Mouse (Mus musculus): ENCODE measurements around the gene Gm20388.

Gm20388 gene

DNA sequence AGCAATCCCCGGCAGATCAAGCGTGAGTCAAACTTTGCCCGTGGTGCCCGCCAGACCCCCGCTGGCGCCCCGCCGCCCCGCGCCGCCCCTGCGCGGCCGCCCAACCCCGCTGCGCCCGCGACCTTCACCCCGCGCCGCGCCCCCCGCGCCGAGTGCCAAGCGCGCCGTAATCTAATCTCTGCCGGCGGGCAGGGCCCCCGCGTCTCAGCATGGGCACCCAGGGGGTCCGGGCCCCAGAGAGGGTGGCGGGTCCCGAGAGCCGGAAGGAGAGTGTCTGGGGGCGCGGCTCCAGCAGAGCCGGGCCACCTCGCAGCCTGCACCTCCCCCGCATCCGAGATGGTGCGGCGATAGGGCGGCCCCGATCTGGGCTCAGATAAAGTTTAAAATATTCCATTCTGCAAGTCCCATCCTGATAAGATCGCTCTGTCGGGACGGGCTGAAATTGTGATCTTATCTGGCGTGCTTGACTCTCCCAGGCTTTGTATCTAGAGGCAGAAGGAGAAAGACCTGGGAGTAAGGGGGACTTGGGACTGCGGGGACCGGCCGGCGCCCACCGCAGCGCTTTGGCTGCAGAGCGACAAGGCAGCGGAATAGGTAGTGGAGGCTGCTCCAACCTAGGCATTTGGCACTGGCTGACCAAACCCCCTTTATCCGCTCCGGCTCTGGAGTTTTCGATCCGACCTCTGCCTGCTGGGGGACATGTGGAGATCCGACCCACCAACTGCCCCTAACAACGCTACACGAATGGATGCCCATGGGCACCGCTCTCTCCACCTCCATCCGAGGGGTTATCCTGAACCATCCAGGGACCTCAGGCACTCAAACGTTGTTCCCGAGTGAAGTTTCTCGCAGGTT is 2372.1 kb downstream of the Gm20388 start:
- DNase-seq, result peak in 1 of 2 experiments; percentile 60

DNA sequence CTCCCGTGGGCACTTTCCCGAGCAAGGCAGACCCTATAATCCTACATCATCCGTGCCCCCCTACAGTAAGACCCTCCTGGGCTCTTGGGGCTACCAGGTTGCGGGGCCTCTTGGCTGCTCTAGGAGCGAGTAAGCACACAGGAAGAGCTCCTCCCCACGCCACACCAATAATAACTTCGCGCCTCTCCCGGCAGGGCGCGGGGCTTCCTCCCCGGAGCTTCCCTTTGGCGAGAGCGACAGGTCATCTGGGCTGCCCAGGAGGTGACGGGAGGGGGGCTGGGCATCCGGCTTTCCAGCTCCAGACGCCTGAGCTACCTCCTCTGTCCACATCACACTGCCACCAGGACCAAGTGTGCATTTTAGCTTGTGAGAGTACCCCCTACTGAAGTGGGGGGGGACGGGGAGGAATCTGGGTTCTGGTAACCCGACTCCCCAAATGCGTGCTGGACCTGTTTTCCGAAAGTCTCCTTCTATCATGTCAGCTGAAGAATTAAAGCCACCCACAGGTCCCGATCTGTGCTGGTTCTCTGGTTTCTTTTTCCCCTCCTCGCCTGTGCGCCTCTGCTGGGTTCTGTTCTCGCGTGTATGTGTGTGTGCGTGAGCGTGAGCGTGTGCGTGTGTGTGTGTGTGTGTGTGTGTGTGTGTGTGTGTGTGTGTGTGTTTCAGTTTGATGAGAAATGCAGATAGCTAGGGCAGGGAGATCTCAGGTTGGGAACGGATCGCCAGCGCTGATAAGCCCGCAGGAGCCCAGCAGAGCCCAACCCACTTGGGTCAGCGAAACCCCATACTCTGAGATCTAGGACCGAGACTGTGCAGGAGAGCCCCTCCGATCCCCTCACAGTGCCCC is 2372.9 kb downstream of the Gm20388 start:
- peak in 1 of 2 experiments; percentile 60 for DNase-seq

DNA sequence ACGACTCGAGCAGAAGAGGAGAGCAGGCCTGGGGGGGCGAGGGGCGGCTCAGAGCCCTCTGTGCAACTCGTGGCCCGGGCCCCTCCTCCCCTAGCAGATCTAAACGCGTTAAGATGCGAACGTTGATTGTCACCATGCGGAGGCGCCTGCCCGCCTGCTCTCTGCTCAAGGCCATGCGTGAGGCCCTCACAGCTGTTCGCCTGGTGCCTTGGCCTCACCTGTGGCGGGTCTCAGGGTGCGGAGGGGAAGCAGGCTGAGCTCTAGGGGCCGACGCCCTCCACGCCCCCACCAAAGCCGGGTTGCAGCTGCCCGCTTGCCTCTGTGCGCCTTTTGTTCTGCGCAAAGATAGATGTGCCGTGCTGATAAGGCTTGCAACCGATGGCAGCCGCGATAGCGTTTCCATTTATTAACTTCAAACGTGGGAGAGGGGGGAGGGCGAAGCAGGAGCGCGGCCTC is 2373.6 kb downstream of the Gm20388 start:
- DNase-seq, result peak; percentile 65 to 68

GRCm38 (mm10) chr8:122284659-122285261 is 2374.1 kb downstream of the Gm20388 start:
- peak in 1 of 2 experiments; percentile 38 for DNase-seq

DNA sequence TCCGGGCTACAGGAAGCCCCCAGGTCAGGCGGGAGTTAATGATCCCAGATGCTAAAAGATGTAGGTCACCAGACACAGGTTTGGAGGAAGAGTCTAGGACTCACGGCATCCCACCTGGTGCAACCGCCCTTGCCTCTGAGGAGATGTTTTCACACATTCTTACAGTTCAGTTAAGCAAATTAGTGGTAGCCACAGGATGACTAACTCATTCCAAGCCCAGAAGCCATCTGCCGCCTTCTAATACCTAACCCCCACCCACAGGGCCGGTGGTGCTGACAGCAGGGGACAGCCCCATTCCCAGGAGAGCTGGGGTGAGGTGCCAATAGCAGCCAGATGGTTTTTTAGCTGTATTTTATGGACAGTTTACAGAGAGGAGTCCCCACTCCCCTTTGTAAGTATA is 2375.1 kb downstream of the Gm20388 start:
- DNase-seq, result peak in 1 of 2 experiments; percentile 60

DNA sequence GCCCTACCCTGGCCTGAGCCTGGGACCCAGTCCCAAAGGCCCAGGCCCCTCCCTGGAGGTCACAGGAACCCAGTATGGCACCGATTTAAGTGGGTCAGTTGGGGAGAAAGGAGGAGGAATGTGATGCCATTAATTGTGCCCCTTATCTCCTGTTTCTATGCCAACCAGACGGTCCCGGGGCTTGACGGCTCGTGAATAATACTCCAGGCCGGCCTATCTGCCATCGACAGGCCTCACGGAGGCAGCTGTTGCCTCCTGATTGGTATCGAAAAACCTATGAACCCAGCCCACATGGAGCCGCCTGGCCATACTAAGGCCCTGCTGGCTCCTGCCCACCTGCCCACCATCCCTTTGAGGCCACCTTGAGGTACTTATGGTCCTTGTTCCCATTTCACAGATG is 2376.3 kb downstream of the Gm20388 start:
- DNase-seq, result no peak

DNA sequence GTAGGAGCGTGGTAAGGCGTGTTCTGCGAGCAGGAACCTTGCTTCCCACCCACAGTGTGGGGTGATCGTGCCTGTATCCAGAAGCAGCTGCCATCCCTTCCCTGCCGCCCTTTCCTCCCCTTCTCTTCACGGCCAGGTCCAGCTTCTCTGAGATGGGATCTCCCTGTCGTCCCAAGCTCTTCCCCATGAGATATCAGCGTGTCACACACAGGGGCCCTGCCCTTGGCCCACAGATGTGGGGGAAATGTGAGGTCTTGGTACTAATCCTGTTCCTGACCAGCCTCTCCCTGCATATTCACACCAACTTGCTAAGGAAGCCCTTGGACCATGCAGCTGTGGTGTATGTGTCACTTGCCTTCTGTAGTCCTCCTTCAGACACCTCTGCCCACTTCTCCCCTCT is 2377.1 kb downstream of the Gm20388 start:
- DNase-seq, result no peak

GRCm38 (mm10) chr8:122288344-122288743 is 2377.7 kb downstream of the Gm20388 start:
- DNase-seq, result peak in 1 of 2 experiments; percentile 44

- no peak for DNase-seq
These were observed 2380.4 kb downstream of the Gm20388 start for GRCm38 (mm10) chr8:122291075-122291474.

GRCm38 (mm10) chr8:122291549-122291948 is 2380.9 kb downstream of the Gm20388 start:
- DNase-seq, result no peak

- DNase-seq, result no peak
These were observed 2382.8 kb downstream of the Gm20388 start for GRCm38 (mm10) chr8:122293484-122293883.

DNA sequence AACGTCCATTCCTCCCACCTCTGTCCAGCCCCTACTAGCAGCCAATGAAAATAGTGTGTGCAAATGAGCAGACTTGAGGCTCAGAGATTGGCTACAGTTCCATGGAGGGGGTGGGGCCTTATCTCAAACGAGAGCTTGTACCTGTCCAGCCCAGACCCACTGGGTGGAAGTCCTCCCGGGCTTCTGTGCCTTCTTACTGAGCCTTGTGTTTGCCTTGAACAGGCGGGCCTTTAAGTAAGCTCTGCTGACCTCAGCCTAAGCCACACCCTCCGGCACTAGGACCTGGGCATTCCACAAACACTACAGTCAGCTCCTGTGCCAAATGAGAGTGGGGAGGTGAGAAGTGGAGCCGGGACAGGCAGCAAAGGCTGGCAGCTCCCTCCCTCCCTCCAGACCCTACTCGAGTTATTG is 2383.6 kb downstream of the Gm20388 start:
- DNase-seq, result peak in 1 of 2 experiments; percentile 47

GRCm38 (mm10) chr8:122295389-122295788 is 2384.7 kb downstream of the Gm20388 start:
- peak in 1 of 2 experiments; percentile 34 for DNase-seq

- peak; percentile 84 to 88 for DNase-seq
These were observed 2385.7 kb downstream of the Gm20388 start for GRCm38 (mm10) chr8:122296173-122297001.

DNA sequence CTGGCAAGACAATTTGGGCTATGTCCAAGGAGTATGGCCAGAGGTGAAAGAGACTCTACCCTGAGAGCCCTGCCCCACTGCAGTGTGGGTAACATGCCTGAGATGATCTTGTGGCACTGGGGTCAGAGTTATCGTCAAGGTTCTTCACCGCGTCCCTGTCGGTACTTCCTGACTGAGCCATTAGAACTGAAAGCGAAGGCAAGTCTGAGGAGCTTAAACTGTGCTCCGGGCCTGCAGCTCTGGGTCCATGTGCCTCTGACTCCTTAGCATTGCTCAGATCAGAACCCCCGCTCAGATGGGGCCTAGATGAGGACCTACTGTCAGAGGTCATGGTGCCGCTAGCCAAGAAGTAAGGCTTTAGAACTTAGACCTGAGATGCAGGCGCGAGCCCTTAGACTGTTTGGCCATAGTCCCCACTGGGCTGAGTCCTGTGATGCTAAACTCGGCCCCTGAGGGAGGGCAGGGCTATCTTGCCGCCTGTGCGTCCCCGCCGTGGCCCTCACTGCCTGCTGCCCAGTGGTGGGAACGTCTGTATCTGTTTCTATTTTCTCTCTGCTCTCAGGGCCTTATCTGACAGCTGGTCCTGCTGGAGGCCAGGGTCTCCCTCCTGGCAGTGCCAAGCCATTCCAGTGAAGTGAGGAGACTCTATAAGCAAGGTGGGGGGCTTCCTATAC is 2389.1 kb downstream of the Gm20388 start:
- no peak for DNase-seq

GRCm38 (mm10) chr8:122301081-122301480 is 2390.4 kb downstream of the Gm20388 start:
- no peak for DNase-seq

DNA sequence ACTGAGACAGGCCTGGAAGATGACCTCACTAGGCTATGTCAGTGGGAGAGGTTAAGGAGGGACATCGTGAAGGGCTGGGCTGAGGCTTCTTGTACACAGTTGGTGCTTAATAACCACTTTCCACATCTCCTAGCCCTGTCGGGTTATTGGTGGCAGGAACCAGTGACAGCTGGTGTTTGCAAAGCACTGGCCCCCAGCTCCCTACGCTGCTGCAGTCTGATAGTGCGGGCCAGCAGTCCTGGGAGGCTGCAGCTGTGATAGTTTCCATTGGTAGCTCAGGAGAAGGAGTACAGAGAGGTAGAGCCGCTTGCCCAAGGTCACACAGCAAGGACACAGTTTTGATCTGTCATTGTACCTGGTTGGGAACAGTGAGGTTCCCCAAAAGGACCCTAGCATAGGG is 2391.2 kb downstream of the Gm20388 start:
- no peak for DNase-seq

GRCm38 (mm10) chr8:122303451-122303850 is 2392.8 kb downstream of the Gm20388 start:
- no peak for DNase-seq

GRCm38 (mm10) chr8:122304058-122304457 is 2393.4 kb downstream of the Gm20388 start:
- DNase-seq, result no peak

DNA sequence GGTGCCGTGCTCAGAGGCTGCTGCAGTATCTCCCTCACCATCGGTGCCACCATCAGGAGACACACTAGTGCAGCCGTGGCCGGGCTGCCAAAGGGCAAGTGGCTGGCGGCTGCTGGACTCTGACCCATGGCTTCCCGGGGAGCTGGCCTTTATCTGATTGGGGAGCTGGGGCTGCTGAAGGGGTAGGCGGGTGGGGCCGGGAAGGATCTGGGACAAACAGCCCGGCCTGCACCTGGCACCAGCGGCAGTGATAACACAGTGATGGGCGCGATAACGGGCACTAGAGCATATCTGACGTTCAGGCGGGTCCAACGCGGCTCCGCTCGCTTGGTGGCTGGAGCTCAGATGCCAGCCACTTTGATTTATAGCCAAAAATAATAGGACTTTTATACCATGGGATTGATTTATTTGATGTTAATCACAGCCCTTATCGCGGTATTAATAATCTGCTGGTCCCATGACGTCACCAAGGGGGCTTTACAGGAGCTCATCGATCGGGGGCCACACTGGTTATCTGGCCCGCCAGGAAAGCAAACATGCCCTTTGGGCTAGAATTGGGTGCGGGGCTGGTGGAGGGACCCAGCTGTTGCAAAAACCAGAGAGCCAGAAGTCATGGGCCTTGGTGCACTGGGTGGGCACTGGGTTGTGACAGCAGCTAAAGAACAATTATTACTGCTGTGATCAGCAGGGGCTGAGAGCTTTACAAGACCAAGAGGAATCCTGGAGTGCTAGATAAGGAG is 2396.2 kb downstream of the Gm20388 start:
- DNase-seq, result no peak

DNA sequence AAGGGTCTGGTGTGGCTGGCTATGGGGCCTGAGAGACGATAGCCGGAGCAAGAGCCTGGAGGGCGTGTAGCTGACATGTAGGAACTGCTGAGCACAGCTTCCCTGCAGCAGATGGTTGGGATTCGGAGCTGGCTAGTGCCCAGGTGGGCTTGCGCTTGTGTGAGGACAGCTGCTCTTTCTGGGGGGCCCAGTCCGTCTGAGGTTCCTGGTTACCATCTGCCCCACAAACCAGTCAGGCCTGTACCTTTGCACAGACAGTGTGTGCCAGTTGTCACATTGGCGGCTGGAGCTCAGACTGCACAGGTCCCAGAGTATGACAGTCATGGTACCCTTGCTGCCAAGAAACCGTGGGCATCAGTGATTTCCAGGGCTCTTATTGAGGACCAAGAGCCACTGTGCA is 2397.2 kb downstream of the Gm20388 start:
- peak; percentile 58 to 64 for DNase-seq
